Mouse (Mus musculus): Measurements from ENCODE around the gene Rab23.
"Not testable (repeated sequence)": the region's sequence is repeated elsewhere in the genome, so short reads cannot be mapped to it uniquely, and the experiment has no call there.

The Rab23 gene

GRCm38 (mm10) chr1:33734001-33734685 lies 14.5 kb downstream of the Rab23 start:
- no peak for DNase-seq (ENCODE audit: low spot score)

DNA sequence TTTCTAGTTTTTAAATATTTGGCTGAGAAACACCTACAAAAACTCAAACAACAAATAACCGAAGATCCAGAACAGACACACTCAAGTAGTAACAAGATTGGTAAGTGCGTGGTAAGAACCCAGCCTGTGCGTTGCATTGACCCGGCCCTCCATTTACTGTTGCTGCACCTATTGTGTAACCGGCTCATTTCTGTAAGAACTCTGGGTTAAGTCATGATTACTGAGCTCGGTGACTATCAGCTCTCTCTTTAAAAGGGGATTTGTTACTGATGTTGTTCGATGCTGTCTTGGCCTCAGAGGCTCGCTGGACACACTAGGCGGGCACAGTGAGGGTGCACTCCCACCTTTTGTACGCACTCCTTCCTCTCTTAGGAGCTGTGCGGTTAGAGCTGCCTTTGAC lies 18.6 kb downstream of the Rab23 start:
- DNase-seq (ENCODE audit: low spot score), result no peak

DNA sequence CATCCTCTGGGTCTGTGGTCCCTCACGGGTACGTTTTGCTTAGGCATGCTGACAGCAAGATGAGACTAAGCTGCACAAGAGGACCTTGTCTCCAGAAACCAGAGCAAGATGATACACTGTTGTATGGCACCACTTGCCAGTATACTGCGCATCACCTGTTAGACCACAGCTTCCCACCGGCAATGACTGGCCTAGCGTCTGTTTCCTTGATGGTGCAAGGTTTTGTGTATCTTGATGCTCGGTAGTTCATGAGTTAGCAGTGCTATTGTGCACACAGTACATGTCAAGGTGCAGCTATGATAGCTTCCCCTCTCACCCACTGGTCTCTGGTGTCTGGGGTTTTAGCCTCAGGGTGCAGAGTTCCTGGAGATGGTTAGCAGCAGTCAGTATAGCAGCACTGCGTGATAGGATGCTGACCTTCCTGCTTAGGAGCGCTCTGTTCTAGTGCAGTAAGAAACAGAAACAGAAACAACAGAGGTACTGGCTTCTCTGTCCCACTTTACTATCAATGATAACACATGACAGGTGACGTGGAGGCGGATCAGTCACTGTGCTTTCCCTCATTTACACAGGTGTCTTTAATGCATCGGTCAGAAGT lies 19.1 kb downstream of the Rab23 start:
- no peak for DNase-seq (ENCODE audit: low spot score)

- DNase-seq (ENCODE audit: low spot score), result peak; percentile 89
These were observed 19.6 kb downstream of the Rab23 start for GRCm38 (mm10) chr1:33739302-33739701.

DNA sequence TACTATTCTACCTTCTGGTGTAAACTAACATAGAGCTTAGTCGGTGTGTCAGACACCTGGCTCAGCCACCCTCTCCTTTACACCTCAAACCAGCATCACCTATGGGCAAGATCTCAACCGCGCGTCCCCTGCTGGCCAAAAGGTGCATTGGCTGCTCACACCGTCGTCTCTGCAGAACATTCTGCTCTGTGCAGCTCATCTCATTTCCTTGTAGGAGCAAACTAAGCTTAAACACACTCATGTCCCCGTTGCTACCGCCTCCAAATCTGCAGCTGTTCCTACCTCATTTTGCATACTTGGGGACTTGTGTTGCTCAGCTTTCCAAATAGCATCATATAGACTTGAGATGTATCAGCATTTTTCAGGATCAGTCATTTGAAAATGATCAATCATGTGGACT lies 23.2 kb downstream of the Rab23 start:
- DNase-seq (ENCODE audit: low spot score), result peak; percentile 40

DNA sequence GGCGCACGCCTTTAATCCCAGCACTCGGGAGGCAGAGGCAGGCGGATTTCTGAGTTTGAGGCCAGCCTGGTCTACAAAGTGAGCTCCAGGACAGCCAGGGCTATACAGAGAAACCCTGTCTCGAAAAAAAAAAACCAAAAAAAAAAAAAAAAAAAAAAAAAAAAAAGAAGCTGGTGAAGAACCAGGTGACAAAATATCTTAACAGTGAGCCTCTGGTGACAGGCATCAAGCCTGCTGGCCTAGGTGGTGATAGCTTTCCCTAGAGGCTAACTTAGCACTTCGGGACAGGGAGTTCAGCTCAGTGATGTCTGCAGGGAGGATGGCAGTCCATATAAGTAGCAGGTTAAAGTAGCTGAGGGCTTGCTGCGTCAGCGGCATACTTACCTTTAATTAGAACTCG lies 25.1 kb downstream of the Rab23 start:
- not testable (repeated sequence) for DNase-seq (ENCODE audit: low spot score)

DNA sequence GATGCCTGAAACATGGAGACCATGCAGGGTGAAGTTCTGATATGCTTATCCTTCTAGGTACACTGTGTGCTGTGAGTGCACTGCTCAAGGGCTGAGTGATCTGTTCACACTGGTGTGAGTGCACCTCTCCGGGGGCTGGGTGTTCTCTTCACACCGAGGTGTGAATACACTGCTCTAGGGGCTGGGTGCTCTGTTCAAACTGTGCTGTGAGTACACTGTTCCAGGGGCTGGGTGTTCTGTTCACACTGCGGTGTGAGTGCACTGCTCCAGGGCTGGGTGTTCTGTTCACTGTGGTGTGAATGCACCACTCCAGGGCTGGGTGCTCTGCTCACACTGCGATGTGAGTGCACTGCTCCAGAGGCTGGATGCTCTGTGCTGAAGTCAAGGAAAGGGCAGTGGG lies 26.2 kb downstream of the Rab23 start:
- no peak for DNase-seq (ENCODE audit: low spot score)

- DNase-seq (ENCODE audit: low spot score), result no peak
These were observed 29.4 kb downstream of the Rab23 start for GRCm38 (mm10) chr1:33749109-33749508.

GRCm38 (mm10) chr1:33749709-33750108 lies 30.0 kb downstream of the Rab23 start:
- DNase-seq (ENCODE audit: low spot score), result not testable (repeated sequence)

- DNase-seq (ENCODE audit: low spot score), result no peak
These were observed 31.6 kb downstream of the Rab23 start for GRCm38 (mm10) chr1:33751283-33751682.

DNA sequence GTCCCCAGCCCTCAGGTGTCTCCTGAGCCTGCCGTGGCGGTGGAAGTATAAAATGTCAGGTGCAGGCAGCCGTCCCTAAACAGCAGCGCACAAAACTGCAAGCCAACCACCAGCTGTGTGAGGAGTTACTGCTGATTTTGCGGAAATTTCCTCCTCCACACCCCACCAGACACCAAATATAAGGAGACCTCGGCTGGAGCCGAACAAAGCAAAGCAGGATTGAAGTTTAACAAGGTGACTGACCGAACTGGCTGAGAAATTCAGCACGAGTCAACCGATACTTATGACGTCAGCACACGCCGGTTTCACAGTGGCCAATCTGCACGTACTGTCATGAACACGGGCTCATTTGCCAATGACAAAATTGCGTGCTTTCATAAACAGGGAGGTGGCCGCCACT lies 34.4 kb downstream of the Rab23 start:
- no peak for DNase-seq (ENCODE audit: low spot score)

- DNase-seq (ENCODE audit: low spot score), result no peak
These were observed 35.5 kb downstream of the Rab23 start for GRCm38 (mm10) chr1:33754965-33755735.

DNA sequence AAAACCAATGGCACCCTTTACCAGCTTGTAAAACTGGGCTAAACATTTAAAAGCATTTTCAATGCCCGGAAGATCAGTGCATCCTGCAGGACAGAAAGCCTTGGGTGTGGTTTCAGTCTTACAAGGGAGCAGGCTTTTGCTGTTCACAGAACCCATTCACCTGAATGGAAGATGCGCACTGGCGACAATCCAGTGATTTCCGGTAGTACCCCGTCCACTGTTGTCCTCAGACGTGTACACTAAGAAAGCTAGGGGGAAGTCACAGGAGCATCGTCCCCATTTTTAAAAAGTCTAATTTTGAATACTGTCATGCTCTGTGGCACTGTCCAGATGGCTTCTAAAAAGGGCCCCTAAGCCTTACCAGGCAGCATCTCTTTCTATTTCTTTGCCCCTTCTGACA lies 36.1 kb downstream of the Rab23 start:
- no peak for DNase-seq (ENCODE audit: low spot score)

- peak; percentile 46 for DNase-seq (ENCODE audit: low spot score)
These were observed 36.8 kb downstream of the Rab23 start for GRCm38 (mm10) chr1:33756258-33757032.

DNA sequence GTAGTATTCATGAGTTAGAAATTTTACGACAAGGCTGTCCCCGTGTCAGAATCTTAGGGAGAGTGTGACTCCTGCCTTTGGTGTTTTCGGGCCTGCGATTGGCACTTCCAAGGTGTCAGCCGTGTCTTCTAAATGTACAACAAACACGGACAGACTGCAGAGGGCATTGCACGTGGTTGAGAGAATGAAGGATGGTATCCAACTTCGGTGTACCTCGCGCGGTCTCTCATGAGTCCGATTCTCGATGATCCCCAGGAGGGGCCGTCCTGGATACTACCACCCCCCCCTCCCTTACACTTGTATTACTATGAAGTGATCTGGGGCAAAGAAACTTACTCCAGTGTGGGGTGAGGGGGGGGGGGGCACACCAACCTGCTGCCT lies 37.3 kb downstream of the Rab23 start:
- DNase-seq (ENCODE audit: low spot score), result peak; percentile 57

DNA sequence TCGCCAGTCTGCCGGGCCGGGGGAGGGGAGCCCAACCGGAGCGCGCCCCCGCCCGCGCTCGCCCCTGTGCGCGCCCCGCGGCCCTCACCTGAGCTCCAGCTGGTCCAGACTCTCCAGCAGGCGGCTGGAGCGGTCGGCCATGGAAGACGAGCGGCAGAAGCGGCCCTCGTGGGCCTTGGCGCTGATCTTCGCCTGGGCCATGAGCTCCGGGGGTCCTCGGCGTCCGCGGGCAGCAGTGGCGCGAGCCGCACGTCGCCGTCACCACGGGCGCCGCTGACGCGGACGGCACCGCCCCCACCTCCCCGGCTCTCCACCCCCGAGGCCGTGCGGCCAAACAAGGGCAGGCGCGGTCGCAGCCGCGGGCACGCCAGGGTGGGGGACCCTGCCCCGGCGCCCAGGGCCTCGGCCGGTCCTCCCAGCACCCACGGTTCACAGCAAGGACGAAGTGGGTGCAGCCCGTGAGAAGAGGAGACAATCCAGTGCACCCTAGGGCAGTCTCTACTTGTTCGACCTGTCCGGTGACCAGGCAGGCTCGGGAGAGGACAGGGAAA lies 37.9 kb downstream of the Rab23 start, which contains the start of gene Bag2:
Gene Bag2, minus strand, starts transcription at position 305 of the 551 bp plus-strand sequence.
- peak; percentile 66 for DNase-seq (ENCODE audit: low spot score)

DNA sequence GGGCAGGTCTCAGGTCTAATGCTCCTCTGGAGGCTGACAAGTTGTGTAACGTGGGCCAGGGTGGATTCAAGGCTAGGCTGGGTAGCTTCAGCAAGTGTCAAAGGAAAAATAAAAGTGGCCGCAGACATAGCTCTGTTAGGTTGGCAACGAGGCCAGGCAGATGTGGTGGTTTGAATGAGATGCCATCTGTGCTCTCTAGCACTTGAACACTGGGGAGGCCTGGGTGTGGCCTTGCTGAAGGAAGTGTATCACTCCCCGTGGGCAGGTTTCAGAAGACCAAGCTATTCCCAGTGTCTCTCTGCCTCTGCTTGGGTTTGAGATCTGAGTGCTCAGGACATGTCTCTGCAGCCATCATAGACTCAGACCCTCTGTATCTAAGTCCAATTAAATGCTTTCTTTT lies 38.8 kb downstream of the Rab23 start:
- peak; percentile 10 for DNase-seq (ENCODE audit: low spot score)

DNA sequence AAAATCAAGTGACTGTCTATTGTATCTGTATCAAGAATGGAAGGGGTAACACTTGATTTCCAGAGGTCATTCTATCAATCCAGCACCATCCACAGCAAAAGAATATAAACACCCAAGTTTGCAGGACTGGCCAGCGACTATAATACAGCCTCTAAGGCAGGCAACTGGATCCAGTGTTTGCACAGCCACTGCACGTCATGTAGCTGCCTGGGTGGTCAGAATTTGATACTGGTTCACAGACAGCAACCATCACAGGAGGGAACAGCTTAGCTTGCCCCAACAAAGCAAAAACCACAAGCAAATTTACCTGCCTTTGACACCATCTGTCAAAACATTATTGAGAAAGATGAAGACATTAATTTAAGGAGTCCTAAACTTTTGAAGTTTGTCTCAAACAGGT lies 44.1 kb downstream of the Rab23 start:
- peak; percentile 51 for DNase-seq (ENCODE audit: low spot score)

GRCm38 (mm10) chr1:33765468-33766080 lies 45.9 kb downstream of the Rab23 start:
- DNase-seq (ENCODE audit: low spot score), result no peak

DNA sequence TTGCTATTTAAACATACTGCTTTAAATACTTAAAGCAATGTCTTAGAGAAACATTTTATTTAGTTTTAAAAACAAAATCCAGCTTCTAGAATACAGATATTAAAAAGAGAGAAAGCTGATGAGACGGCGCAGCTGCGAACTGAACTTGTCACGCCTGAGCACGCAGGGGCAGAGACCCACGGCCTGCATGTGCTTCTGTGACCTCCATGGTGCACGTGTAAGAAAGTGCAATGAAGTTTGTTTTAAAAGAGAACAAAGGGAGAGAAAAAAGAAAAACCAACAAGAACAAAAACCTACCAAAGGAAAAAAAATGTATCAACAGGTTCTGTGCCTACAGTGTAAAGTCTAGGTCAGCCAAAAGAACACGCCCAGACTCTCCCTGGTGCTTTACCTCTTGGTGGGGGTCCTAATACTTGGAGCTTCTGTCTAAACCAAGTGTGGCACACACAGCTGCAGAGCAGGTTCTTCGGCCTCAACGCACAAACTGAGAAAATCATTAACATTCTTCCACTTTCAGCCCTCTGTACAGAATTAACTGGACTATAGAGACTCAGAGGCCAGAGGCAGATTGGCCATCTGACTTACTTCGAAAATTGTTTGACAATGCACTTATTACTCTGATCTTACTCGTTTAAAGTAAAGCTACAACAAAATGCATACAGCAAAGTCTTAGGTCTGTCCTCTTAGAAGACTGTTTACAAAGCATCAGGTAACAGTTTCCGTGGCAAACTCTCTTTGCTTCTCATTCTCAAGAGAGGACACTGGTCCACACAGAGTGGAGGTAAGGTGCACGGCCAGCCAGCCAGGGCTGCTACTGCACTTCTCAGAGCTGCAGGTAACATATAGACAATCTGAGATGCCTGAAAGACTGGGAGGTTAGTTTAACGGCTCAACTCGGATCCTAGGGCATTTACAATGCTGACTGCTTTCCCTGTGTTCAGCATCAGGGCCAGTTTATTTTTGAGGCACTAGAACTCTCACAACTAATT lies 47.1 kb downstream of the Rab23 start:
- no peak for DNase-seq (ENCODE audit: low spot score)
